Mouse (Mus musculus) midbrain, embryonic 11.5 days (tissue): Measurements from ENCODE around the gene Arhgap19. TPM values are rescaled to one million over a fixed set of nuclear protein-coding genes. Genes with fewer than 3 reads are reported as not detected.

ENCODE experiments used
- ATAC-seq: fragments of 200-750 bp; cut with Nextera tagmentation; 2 replicates; pipeline ENCODE4 v1.8.0; 2017; ENCODE audit warnings: moderate TSS enrichment, moderate library complexity; ENCODE audit not compliant: low FRiP score
- DNase-seq: peaks from one replicate; pipeline ENCODE4 v3.0.0; 2015; ENCODE audit warnings: low spot score; ENCODE audit errors: missing footprints
- H3K27ac ChIP-seq: fragments of 300-500 bp; sonication (generic); 2 replicates; pipeline ENCODE4 v1.5.1; 2014; ENCODE audit warnings: low read depth, low read length
- H3K27me3 ChIP-seq: fragments of 300-500 bp; sonication (generic); 2 replicates; pipeline ENCODE4 v1.6.1; 2014; ENCODE audit warnings: mild to moderate bottlenecking, low read length, moderate library complexity, mixed read lengths; ENCODE audit not compliant: control insufficient read depth, insufficient read depth
- H3K36me3 ChIP-seq: fragments of 300-500 bp; sonication (generic); 2 replicates; pipeline ENCODE4 v1.6.1; 2014; ENCODE audit warnings: mild to moderate bottlenecking, low read length, moderate library complexity, mixed read lengths; ENCODE audit not compliant: control insufficient read depth, insufficient read depth
- H3K4me1 ChIP-seq: fragments of 300-500 bp; sonication (generic); 2 replicates; pipeline ENCODE4 v1.6.1; 2014; ENCODE audit warnings: low read length; ENCODE audit not compliant: control insufficient read depth, insufficient read depth
- H3K4me2 ChIP-seq: fragments of 300-500 bp; sonication (generic); 2 replicates; pipeline ENCODE4 v1.6.1; 2014; ENCODE audit warnings: mild to moderate bottlenecking, moderate library complexity
- H3K4me3 ChIP-seq: fragments of 300-500 bp; sonication (generic); 2 replicates; pipeline ENCODE4 v1.5.1; 2014; ENCODE audit warnings: low read depth, low read length
- H3K9ac ChIP-seq: fragments of 300-500 bp; sonication (generic); 2 replicates; pipeline ENCODE4 v1.6.1; 2014; ENCODE audit warnings: low read length
- H3K9me3 ChIP-seq: fragments of 300-500 bp; sonication (generic); 2 replicates; pipeline ENCODE4 v1.6.1; 2016; ENCODE audit warnings: low read length; ENCODE audit not compliant: control insufficient read depth
- WGBS: fragments of 180-500 bp; shearing (Covaris S2); extraction: QIAGEN DNeasy Blood & Tissue Kit; methylation state at CpG from one replicate; pipeline ENCODE4 v1.1.7; 2014; 5-methylcytosine and 5-hydroxymethylcytosine counted together
- polyA plus RNA-seq: library from polyadenylated mRNA; unstranded; fragments of >200 nt; fragmentation: Nextera tagmentation; extraction: Ambion mirVana; gene quantifications from 2 replicates; pipeline ENCODE4 v1.2.1, GENCODE M21; 2014

Gene Arhgap19
- polyA plus RNA-seq, 1 experiment from 2014 or later = 38.8 TPM

GRCm38 (mm10) chr19:41743396-41743795, 58.5 kb downstream of the Arhgap19 start, which contains the start of gene Slit1:
Slit1 (minus strand) TSS chr19:41743665.
- H3K4me1 ChIP-seq = peaks cover 38% of the 10 kb centered on the region
- WGBS = under 1% methylated on average over 44 of the region's 44 CpGs

GRCm38 (mm10) chr19:41738896-41739295, 63.0 kb downstream of the Arhgap19 start:
- Histone ChIP-seq H3K9me3 (no peaks in the 10 kb centered on the region), H3K4me1 (peaks cover 39% of the 10 kb centered on the region), H3K4me2 (no peak overlapping the region; the same call in 1 of the 2 replicates), H3K36me3 (no peaks in the 10 kb centered on the region), H3K27ac (no peak overlapping the region), H3K4me3 (no peak overlapping the region), H3K27me3 (peaks cover 36% of the 10 kb centered on the region), H3K9ac (no peak overlapping the region)
- no peak for ATAC-seq
- 22% methylated on average over 4 of the region's 4 CpGs for WGBS
- DNase-seq = no peak

More at GRCm38 (mm10) chr19:41743396-41743795, 58.5 kb downstream of the Arhgap19 start, which contains the start of gene Slit1:
- Histone ChIP-seq H3K9me3 (no peaks in the 10 kb centered on the region), H3K4me3 (peak within 1 kb of the TSS; percentile 56), H3K4me2 (peak within 1 kb of the TSS; percentile 89), H3K9ac (peak within 1 kb of the TSS; percentile 70), H3K36me3 (no peaks in the 10 kb centered on the region), H3K27me3 (peaks cover 32% of the 10 kb centered on the region), H3K27ac (no peak within 1 kb of the TSS; the same call in 1 of the 2 replicates)
- DNase-seq = peak; percentile 95
- ATAC-seq = peak; percentile 20

- no peak for ATAC-seq
- Histone ChIP-seq H3K36me3 (no peaks in the 10 kb centered on the region), H3K4me3 (peak overlapping the region; percentile 15; the same call in 1 of the 2 replicates)
These were observed 63.4 kb downstream of the Arhgap19 start for GRCm38 (mm10) chr19:41738429-41738805.

GRCm38 (mm10) chr19:41737657-41738428, 64.0 kb downstream of the Arhgap19 start:
- no peaks in the 10 kb centered on the region for H3K9me3 ChIP-seq
- H3K4me1 ChIP-seq = peaks cover 31% of the 10 kb centered on the region
- ATAC-seq = peak; percentile 39; the same call in 1 of the 2 replicates
- peak overlapping the region; percentile 15; the same call in 1 of the 2 replicates for H3K4me3 ChIP-seq
- peak overlapping the region; percentile 30; the same call in 1 of the 2 replicates for H3K9ac ChIP-seq
- H3K36me3 ChIP-seq = no peaks in the 10 kb centered on the region
- no peak overlapping the region for H3K27ac ChIP-seq
- peak; percentile 90 for DNase-seq
- H3K4me2 ChIP-seq = peak overlapping the region; percentile 37
- 3% methylated on average over 18 of the region's 18 CpGs for WGBS
- H3K27me3 ChIP-seq = peaks cover 30% of the 10 kb centered on the region

More at GRCm38 (mm10) chr19:41738429-41738805, 63.4 kb downstream of the Arhgap19 start:
- no peaks in the 10 kb centered on the region for H3K9me3 ChIP-seq
- WGBS = 6% methylated on average over 14 of the region's 14 CpGs
- H3K27me3 ChIP-seq = peaks cover 36% of the 10 kb centered on the region
- peak overlapping the region; percentile 30; the same call in 1 of the 2 replicates for H3K9ac ChIP-seq
- peak overlapping the region; percentile 37 for H3K4me2 ChIP-seq
- no peak overlapping the region for H3K27ac ChIP-seq
- H3K4me1 ChIP-seq = peaks cover 36% of the 10 kb centered on the region
- peak; percentile 90 for DNase-seq

- 14% methylated on average over 10 of the region's 10 CpGs for WGBS
- ATAC-seq = peak; percentile 81
- peak overlapping the region; percentile 61; the same call in 1 of the 2 replicates for H3K27ac ChIP-seq
- H3K9me3 ChIP-seq = peaks cover 4% of the 10 kb centered on the region; the same call in 1 of the 2 replicates
- H3K36me3 ChIP-seq = no peaks in the 10 kb centered on the region
- H3K9ac ChIP-seq = no peak overlapping the region
- peaks cover 24% of the 10 kb centered on the region for H3K4me1 ChIP-seq
- H3K4me2 ChIP-seq = no peak overlapping the region
- no peak for DNase-seq
- H3K27me3 ChIP-seq = peaks cover 13% of the 10 kb centered on the region
- no peak overlapping the region for H3K4me3 ChIP-seq
These were observed 67.2 kb downstream of the Arhgap19 start for GRCm38 (mm10) chr19:41734685-41735084.

- no peaks in the 10 kb centered on the region for H3K36me3 ChIP-seq
- H3K4me2 ChIP-seq = no peak overlapping the region
- no peak overlapping the region for H3K9ac ChIP-seq
- no peaks in the 10 kb centered on the region; the same call in 1 of the 2 replicates for H3K27me3 ChIP-seq
- no peak overlapping the region for H3K27ac ChIP-seq
- DNase-seq = no peak
- 47% methylated on average over 2 of the region's 2 CpGs for WGBS
- ATAC-seq = no peak
- H3K4me3 ChIP-seq = no peak overlapping the region
- no peaks in the 10 kb centered on the region for H3K9me3 ChIP-seq
- H3K4me1 ChIP-seq = peaks cover 7% of the 10 kb centered on the region
These were observed 76.4 kb downstream of the Arhgap19 start for GRCm38 (mm10) chr19:41725491-41725890.

- Histone ChIP-seq H3K4me1 (peaks cover 7% of the 10 kb centered on the region), H3K9ac (no peak overlapping the region), H3K27me3 (no peaks in the 10 kb centered on the region; the same call in 1 of the 2 replicates), H3K27ac (no peak overlapping the region), H3K9me3 (no peaks in the 10 kb centered on the region), H3K36me3 (no peaks in the 10 kb centered on the region), H3K4me2 (no peak overlapping the region), H3K4me3 (no peak overlapping the region)
- ATAC-seq (peak; percentile 74; the same call in 1 of the 2 replicates), DNase-seq (no peak)
- whole genome bisulfite sequencing = 33% methylated on average over 9 of the region's 9 CpGs
These were observed 76.9 kb downstream of the Arhgap19 start for GRCm38 (mm10) chr19:41724831-41725470.

GRCm38 (mm10) chr19:41723337-41723736, 78.5 kb downstream of the Arhgap19 start:
- H3K4me3 ChIP-seq = no peak overlapping the region
- no peak overlapping the region for H3K27ac ChIP-seq
- 50% methylated on average over 2 of the region's 2 CpGs for WGBS
- no peak for DNase-seq
- H3K27me3 ChIP-seq = no peaks in the 10 kb centered on the region; the same call in none of the 2 replicates
- H3K9me3 ChIP-seq = no peaks in the 10 kb centered on the region
- ATAC-seq = no peak
- H3K9ac ChIP-seq = no peak overlapping the region
- no peak overlapping the region for H3K4me2 ChIP-seq
- H3K36me3 ChIP-seq = no peaks in the 10 kb centered on the region
- H3K4me1 ChIP-seq = peaks cover 7% of the 10 kb centered on the region
